Mouse (Mus musculus): ENCODE data around the gene Tmem199.

DNA sequence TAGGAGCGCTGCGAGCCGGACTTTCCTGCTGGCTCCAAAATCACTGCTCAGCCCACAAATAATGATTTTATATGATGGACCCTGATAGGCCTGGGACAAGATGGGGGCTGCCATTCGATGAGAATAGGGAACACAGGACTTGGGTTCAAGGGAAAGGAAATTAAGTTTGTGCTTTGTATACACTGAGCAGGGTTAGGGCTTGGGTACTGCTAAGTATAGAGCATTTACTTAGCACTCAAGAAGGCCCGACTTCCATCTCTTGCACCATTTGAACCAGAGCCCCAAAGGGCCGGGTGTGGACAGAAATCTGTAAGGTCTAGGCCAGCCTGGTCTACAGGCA is 39.1 kb upstream of the Tmem199 start:
- TF ChIP-seq CTCF (IDR thresholded peaks at IDR 0.05; ENCODE audit: control insufficient read depth, insufficient read depth, insufficient read length), result no peak
- no peak for TF ChIP-seq USF1 (IDR thresholded peaks at IDR 0.05; ENCODE audit: low read depth)
- no peak for TF ChIP-seq FOSL1 (IDR thresholded peaks at IDR 0.05; ENCODE audit: insufficient read depth, low read length, poor library complexity, severe bottlenecking)
- no peak for TF ChIP-seq MYOD1 (IDR thresholded peaks at IDR 0.05; ENCODE audit: control insufficient read depth, insufficient read length, low read depth)
- TF ChIP-seq MAX (IDR thresholded peaks at IDR 0.05), result no peak
